Mouse (Mus musculus) kidney, adult 9 months (tissue): Measurements from ENCODE around the gene Sbno2.

Experiments
- DNase-seq: peaks from one replicate; pipeline ENCODE4 v3.0.0; 2022

Sbno2 gene

DNA sequence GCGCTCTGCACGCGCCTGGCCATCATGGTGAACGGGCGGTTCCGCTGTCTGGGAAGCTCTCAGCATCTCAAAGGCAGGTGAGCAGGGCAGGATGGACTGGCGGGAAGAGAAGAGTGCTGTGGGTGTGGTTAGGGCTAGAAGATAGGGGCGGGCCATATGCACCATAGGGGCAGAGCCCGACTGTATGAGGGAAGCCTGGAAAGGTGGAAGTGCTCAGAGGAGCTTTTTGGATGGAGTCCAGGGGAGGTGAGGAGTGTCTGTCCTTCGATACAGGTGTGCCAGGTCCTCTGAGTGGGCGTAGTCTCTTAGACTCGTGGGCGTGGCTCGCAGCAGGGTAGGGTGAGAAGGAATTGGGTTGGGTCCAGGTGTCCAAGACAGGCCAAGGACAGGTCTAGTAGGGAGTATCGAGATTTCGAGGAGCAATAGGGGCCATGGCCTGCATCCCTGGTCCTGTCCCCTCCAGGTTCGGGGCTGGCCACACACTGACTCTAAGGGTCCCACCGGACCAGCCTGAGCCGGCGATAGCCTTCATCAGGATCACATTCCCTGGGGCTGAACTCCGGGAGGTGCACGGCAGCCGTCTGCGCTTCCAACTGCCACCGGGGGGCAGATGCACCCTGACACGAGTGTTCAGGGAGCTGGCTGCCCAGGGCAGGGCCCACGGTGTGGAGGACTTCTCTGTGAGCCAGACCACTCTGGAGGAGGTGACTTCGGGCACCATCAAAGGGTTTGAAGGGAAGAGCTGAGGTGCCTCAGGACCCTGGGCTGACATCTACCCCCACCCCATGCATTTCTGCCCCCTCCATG is 90.7 kb downstream of the Sbno2 start:
- no peak for DNase-seq

GRCm38 (mm10) chr10:80013609-80014008 is 91.8 kb downstream of the Sbno2 start:
- no peak for DNase-seq

DNA sequence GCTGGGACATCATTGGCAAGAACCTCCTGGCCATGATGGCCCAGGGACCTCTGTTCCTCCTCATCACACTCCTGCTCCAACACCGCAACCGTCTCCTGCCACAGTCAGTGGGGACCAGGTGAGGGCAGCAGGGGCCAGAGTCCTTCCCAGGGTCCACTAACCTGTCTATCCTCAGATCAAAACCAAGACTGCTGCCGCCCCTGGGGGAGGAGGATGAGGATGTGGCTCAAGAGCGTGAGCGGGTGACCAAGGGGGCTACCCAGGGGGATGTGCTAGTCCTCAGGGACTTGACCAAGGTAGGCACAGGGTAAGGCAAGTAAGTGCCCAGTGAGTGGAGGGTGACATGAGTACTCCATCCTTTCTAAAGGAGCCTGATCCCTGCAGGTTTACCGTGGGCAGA is 93.6 kb downstream of the Sbno2 start:
- DNase-seq = no peak
